Mouse (Mus musculus): ENCODE measurements around the gene Ccr7.

DNA sequence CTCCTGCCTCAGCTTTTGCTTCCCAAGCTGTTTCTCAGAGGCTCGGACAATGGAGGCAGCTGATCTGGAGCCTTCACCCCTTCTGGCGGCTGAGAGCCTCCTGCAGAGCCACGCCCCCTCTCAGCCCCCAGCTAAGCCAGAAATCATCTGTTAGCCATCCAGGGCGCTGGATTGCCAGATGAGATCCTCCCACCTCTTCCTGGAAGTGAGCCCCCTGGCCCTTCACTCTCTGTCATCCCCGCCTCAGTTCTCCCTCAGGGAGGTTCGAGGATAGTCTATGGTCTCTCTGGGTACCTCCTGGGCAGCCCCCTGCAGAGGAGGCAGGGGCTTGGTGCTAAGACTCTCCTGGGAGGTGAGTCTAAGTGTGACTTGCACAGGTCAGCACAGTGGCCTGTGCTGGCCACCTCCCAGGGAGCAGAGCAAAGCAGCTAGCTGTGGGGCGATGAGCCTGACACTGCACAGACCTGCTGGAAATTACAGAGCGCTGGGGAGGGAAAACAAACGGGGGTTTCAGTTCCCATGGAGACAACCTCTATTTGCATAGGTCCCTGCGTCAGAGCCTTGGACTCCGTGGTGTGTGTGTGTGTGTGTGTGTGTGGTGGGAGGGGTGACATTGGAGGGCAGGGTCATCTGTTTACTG lies 22.7 kb downstream of the Ccr7 start:
- TF ChIP-seq POLR2A (IDR thresholded peaks at IDR 0.05; ENCODE audit: borderline replicate concordance, extremely low read depth, low read depth, low read length): no peak
- TF ChIP-seq CTCF (IDR thresholded peaks at IDR 0.05; ENCODE audit: insufficient read depth, low read length): no peak

Data from lung, adult 2 months (tissue).